In genomic region chr19:45224286-45224559, GRCm38 (mm10) we compare ENCODE assay signal across 15 mouse cellular contexts. TPM values are rescaled to one million over a fixed set of nuclear protein-coding genes. Genes with fewer than 3 reads are reported as not detected.
A peak's percentile ranks its signal among the peaks of the same experiment; 100 is the strongest.
DNase-seq lines count a peak whose midpoint lies in the region; ATAC-seq and TF ChIP-seq lines count a peak whose summit lies in the region.
"Had no signal": no experiment of that assay in that cellular context is flagged by ENCODE, and none has a peak within 500 bp of the region (broad histone marks: within the 10 kb centered on the region; RNA-seq: fewer than 3 reads in every experiment).

No protein-coding gene starts in this region.

- H3K4me2 ChIP-seq in heart, embryonic 11.5 days = peak overlapping the region; percentile 49; the same call in 1 of the 2 replicates
- 0 out of 2 replicates have a peak overlapping the region, but pooled peaks have one; percentile 2 for H3K4me2 ChIP-seq in kidney, postnatal 0 days (ENCODE audit: low read length)
- H3K4me2 ChIP-seq in limb, embryonic 13.5 days (replicated peaks) = peak overlapping the region; percentile 31; the same call in 1 of the 2 replicates

- no peak for DNase-seq in heart, adult 8-10 months (ENCODE audit: low spot score)
- DNase-seq in kidney, postnatal 0 days (ENCODE audit: low spot score) = no peak
- DNase-seq in kidney, postnatal 14 days = no peak
- no peak for DNase-seq in embryonic facial prominence, embryonic 10.5 days (ENCODE audit: low spot score)
- no peak for DNase-seq in retina, postnatal 1 day
- DNase-seq in lung, postnatal 36 days = no peak
- DNase-seq: cerebellum, postnatal 14 days; kidney, adult 2 months; lung, adult 18-20 months had no signal

- no peaks in the 10 kb centered on the region for H3K36me3 ChIP-seq in heart, embryonic 11.5 days (ENCODE audit: control insufficient read depth, insufficient read depth, low read length)
- no peaks in the 10 kb centered on the region for H3K36me3 ChIP-seq in kidney, postnatal 0 days (ENCODE audit: insufficient read depth, low read length)
- H3K36me3 ChIP-seq in embryonic facial prominence, embryonic 10.5 days (replicated peaks) = no peaks in the 10 kb centered on the region
- H3K36me3 ChIP-seq in limb, embryonic 13.5 days = no peaks in the 10 kb centered on the region

- H3K9me3 ChIP-seq in heart, embryonic 11.5 days (replicated peaks; ENCODE audit: control insufficient read depth, low read length) = no peaks in the 10 kb centered on the region
- H3K9me3 ChIP-seq in kidney, postnatal 0 days (replicated peaks; ENCODE audit: low read length) = no peaks in the 10 kb centered on the region
- no peaks in the 10 kb centered on the region for H3K9me3 ChIP-seq in embryonic facial prominence, embryonic 10.5 days
- no peaks in the 10 kb centered on the region for H3K9me3 ChIP-seq in limb, embryonic 13.5 days

- peaks cover 4% of the 10 kb centered on the region; the same call in 1 of the 2 replicates for H3K4me1 ChIP-seq in heart, embryonic 11.5 days (ENCODE audit: control insufficient read depth, insufficient read depth, low read length)
- H3K4me1 ChIP-seq in kidney, postnatal 0 days (replicated peaks; ENCODE audit: insufficient read depth, low read length) = 0 out of 2 replicates have a peak, but pooled peaks cover 4% of the 10 kb centered on the region
- peaks cover 16% of the 10 kb centered on the region for H3K4me1 ChIP-seq in embryonic facial prominence, embryonic 10.5 days
- peaks cover 23% of the 10 kb centered on the region for H3K4me1 ChIP-seq in limb, embryonic 13.5 days

- ATAC-seq in heart, embryonic 11.5 days (replicated peaks; ENCODE audit: insufficient number of reproducible peaks, low FRiP score, low TSS enrichment) = no peak
- ATAC-seq in kidney, postnatal 0 days (replicated peaks; ENCODE audit: low FRiP score, low read depth) = no peak
- ATAC-seq in limb, embryonic 13.5 days (ENCODE audit: low FRiP score, low read depth) = no peak

- no peak overlapping the region for H3K27ac ChIP-seq in heart, embryonic 11.5 days (ENCODE audit: low read depth, low read length)
- no peak overlapping the region for H3K27ac ChIP-seq in kidney, postnatal 0 days
- H3K27ac ChIP-seq in embryonic facial prominence, embryonic 10.5 days (replicated peaks) = no peak overlapping the region
- no peak overlapping the region for H3K27ac ChIP-seq in limb, embryonic 13.5 days

- no peak overlapping the region for H3K9ac ChIP-seq in heart, embryonic 11.5 days (ENCODE audit: low read depth, low read length)
- H3K9ac ChIP-seq in kidney, postnatal 0 days (ENCODE audit: low read depth, low read length) = no peak overlapping the region
- no peak overlapping the region for H3K9ac ChIP-seq in limb, embryonic 13.5 days

- no peak for TF ChIP-seq CTCF in kidney, postnatal 0 days (IDR thresholded peaks at IDR 0.05; ENCODE audit: low read depth)

- WGBS in heart, embryonic 11.5 days (ENCODE audit: insufficient replicate concordance) = 3% methylated on average over 6 of the region's 6 CpGs
- 2% methylated on average over 6 of the region's 6 CpGs for WGBS in kidney, postnatal 0 days
- WGBS in embryonic facial prominence, embryonic 10.5 days = 0% methylated on average over 6 of the region's 6 CpGs
- 2% methylated on average over 6 of the region's 6 CpGs for WGBS in limb, embryonic 13.5 days

- H3K27me3 ChIP-seq in heart, embryonic 11.5 days (ENCODE audit: control insufficient read depth, insufficient read depth, low read length) = peaks cover 84% of the 10 kb centered on the region
- peaks cover 75% of the 10 kb centered on the region for H3K27me3 ChIP-seq in kidney, postnatal 0 days (ENCODE audit: insufficient read depth, low read length)
- H3K27me3 ChIP-seq in embryonic facial prominence, embryonic 10.5 days (replicated peaks; ENCODE audit: low read depth, poor library complexity, severe bottlenecking) = peaks cover 95% of the 10 kb centered on the region
- H3K27me3 ChIP-seq in limb, embryonic 13.5 days = peaks cover 88% of the 10 kb centered on the region

- peak overlapping the region; percentile 15 for H3K4me3 ChIP-seq in heart, embryonic 11.5 days (ENCODE audit: low read depth, low read length)
- H3K4me3 ChIP-seq in kidney, postnatal 0 days (replicated peaks; ENCODE audit: low read depth, low read length) = no peak overlapping the region
- H3K4me3 ChIP-seq in embryonic facial prominence, embryonic 10.5 days = peak overlapping the region; percentile 17; the same call in 1 of the 2 replicates
- H3K4me3 ChIP-seq in limb, embryonic 13.5 days = peak overlapping the region; percentile 13

RNA-seq across cellular contexts. Expression of gene Lbx1, which starts 11.4 kb away (rescaled TPM):
- 0.08 and 0.16 TPM in 2 replicates for polyA plus RNA-seq in heart, embryonic 11.5 days (2014; fragmentation: Nextera tagmentation; extraction: Ambion mirVana)
- total RNA-seq in heart, adult 8-10 months (2022) = under 1 TPM in 1 of 4 experiments, not detected in 3; 0.17 TPM
- 0.04 TPM in 1 of 2 replicates, not detected in the other for polyA plus RNA-seq in kidney, postnatal 0 days (2015; fragmentation: Nextera tagmentation; extraction: Ambion mirVana)
- polyA plus RNA-seq in embryonic facial prominence, embryonic 10.5 days (2016; fragmentation: Nextera tagmentation; extraction: Ambion mirVana) = 0.22 and 0.40 TPM in 2 replicates
- 1.4 and 1.5 TPM in 2 replicates for polyA plus RNA-seq in limb, embryonic 13.5 days (2015; fragmentation: Nextera tagmentation; extraction: Ambion mirVana)
- total RNA-seq: layer of hippocampus, postnatal 14 days; left cerebral cortex, postnatal 36 days; megakaryocyte, adult 5-6 weeks had no signal
- polyA plus RNA-seq: testis, adult 2 months had no signal
